Mouse (Mus musculus): Measurements from ENCODE around the gene Ksr1. TPM values are rescaled to one million over a fixed set of nuclear protein-coding genes. Genes with fewer than 3 reads are reported as not detected.

Ksr1 gene
- polyA plus RNA-seq, 1 experiment: 106 TPM

DNA sequence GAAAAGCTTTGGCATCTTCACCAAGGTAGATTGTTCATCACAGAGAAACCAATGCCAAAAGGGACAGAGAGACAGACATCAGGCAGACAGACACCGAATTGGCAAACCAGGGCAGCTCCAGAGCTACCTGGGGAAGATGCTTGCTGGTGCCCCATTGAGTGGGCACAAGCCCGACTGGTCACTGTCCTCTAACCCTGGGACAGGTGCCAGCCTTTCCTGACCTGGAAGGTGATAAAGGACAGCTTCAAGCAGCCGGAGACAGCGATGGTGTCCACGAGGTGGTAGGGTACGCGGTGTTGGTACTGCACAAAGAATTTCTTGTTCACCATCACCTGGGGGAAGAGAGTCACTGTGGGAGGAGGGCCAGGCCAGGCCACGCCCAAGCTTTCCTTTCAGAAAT, 175.1 kb downstream of the Ksr1 start:
- 84% methylated on average over 8 of the region's 8 CpGs for WGBS
- TF ChIP-seq POLR2A (IDR thresholded peaks at IDR 0.05; ENCODE audit: low read depth, low read length) (no peak), CTCF (IDR thresholded peaks at IDR 0.05; ENCODE audit: extremely low read depth, insufficient read length, insufficient replicate concordance, low read depth, low read length) (no peak)
- Histone ChIP-seq H3K27ac (ENCODE audit: insufficient read depth, low read depth, low read length) (no peak overlapping the region), H3K27me3 (ENCODE audit: control insufficient read depth, insufficient read depth, low read length) (no peaks in the 10 kb centered on the region), H3K4me3 (ENCODE audit: low read depth, low read length) (no peak overlapping the region), H3K4me1 (ENCODE audit: control insufficient read depth, insufficient read depth, insufficient read length, low read length) (peaks cover 14% of the 10 kb centered on the region; the same call in 1 of the 2 replicates), H3K36me3 (ENCODE audit: control insufficient read depth, insufficient read depth, low read length) (peaks cover 95% of the 10 kb centered on the region)

DNA sequence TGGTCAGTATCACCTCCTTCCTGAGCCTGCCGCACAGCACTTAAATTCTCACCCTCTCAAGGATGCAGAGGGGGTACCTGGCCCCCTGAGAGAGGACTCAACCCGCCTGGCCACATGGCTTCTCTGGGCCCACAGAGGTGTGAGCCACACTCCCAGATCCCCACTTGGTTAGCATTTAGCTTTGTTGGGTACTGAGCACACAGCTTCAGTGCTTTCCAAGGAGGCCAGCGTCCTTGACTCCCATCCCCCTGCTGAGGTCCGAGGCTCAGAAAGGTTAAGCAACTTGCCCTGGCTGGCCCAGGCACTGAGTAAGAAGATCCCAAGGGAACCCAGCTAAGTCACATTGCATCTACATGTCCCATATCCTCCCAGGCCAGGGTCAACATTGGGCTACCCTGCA, 178.1 kb downstream of the Ksr1 start:
- WGBS: 88% methylated on average over 4 of the region's 4 CpGs
- H3K4me1 ChIP-seq (ENCODE audit: control insufficient read depth, insufficient read depth, insufficient read length, low read length): peaks cover 5% of the 10 kb centered on the region; the same call in 1 of the 2 replicates

DNA sequence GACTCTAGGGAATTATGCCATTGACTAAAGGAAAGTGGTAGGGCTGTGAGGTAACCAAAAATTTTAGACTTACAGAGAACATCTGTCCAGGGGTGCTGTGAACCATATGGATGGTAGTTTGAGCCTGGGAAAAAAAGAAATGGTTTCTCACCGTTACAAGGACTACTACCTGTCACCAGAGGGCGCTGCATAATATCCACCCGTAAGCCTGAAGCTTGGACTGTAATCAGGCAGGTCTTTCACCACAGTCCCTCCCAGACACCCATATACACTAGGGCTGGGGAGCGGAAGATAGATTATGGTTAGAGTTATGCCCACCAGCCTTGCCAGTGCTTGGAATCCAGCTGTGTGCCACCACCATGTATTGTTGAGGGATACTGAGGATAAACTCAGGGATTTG, 178.8 kb downstream of the Ksr1 start:
- Histone ChIP-seq H3K27me3 (ENCODE audit: control insufficient read depth, insufficient read depth, low read length) (no peaks in the 10 kb centered on the region), H3K4me3 (ENCODE audit: low read depth, low read length) (no peak overlapping the region), H3K27ac (ENCODE audit: insufficient read depth, low read depth, low read length) (no peak overlapping the region), H3K36me3 (ENCODE audit: control insufficient read depth, insufficient read depth, low read length) (peaks cover 93% of the 10 kb centered on the region), H3K4me1 (ENCODE audit: control insufficient read depth, insufficient read depth, insufficient read length, low read length) (no peaks in the 10 kb centered on the region; the same call in 1 of the 2 replicates)
- TF ChIP-seq POLR2A (IDR thresholded peaks at IDR 0.05; ENCODE audit: low read depth, low read length): no peak
- TF ChIP-seq CTCF (IDR thresholded peaks at IDR 0.05; ENCODE audit: extremely low read depth, insufficient read length, insufficient replicate concordance, low read depth, low read length): peak; percentile 53; the same call in 1 of the 2 replicates
- 29% methylated on average over 4 of the region's 4 CpGs for WGBS

More for the DNA sequence above, 178.1 kb downstream of the Ksr1 start:
- peaks cover 93% of the 10 kb centered on the region for H3K36me3 ChIP-seq (ENCODE audit: control insufficient read depth, insufficient read depth, low read length)
- H3K27me3 ChIP-seq (ENCODE audit: control insufficient read depth, insufficient read depth, low read length): no peaks in the 10 kb centered on the region
- TF ChIP-seq POLR2A (IDR thresholded peaks at IDR 0.05; ENCODE audit: low read depth, low read length) (no peak), CTCF (IDR thresholded peaks at IDR 0.05; ENCODE audit: extremely low read depth, insufficient read length, insufficient replicate concordance, low read depth, low read length) (no peak)
- H3K4me3 ChIP-seq (ENCODE audit: low read depth, low read length): no peak overlapping the region
- H3K27ac ChIP-seq (ENCODE audit: insufficient read depth, low read depth, low read length): no peak overlapping the region

Other genes starting within 250 kb of the Ksr1 start
- gene Nos2, start 225.6 kb downstream of the Ksr1 start, polyA plus RNA-seq (2012; rRNA removed): 4.4 and 13.0 TPM in 2 replicates
- 263 and 686 TPM in 2 replicates for gene Lgals9, start 161.5 kb downstream of the Ksr1 start, polyA plus RNA-seq (2012; rRNA removed)
- gene Wsb1, start 108.3 kb upstream of the Ksr1 start, polyA plus RNA-seq (2012; rRNA removed): 24.3 and 47.5 TPM in 2 replicates
- gene Gm9964, start 150.5 kb upstream of the Ksr1 start, polyA plus RNA-seq (2012; rRNA removed): not detected in 2 replicates
- 3.5 and 7.0 TPM in 2 replicates for gene Nf1, start 193.3 kb upstream of the Ksr1 start, polyA plus RNA-seq (2012; rRNA removed)